Mouse (Mus musculus) CH12.LX (cell line): ENCODE measurements around the gene Pbx2. TPM values are rescaled to one million over a fixed set of nuclear protein-coding genes. Genes with fewer than 3 reads are reported as not detected.

ENCODE experiments used
- DNase-seq: peaks from one replicate; pipeline ENCODE4 v3.0.0-alpha.2; 2013; ENCODE audit errors: extremely low read depth
- H3K27ac ChIP-seq: 2 replicates; pipeline ENCODE4 v1.5.1; 2012; ENCODE audit warnings: low read depth, mild to moderate bottlenecking, control low read depth, moderate library complexity; ENCODE audit not compliant: insufficient read depth
- H3K27me3 ChIP-seq: replicated peaks from 2 replicates; pipeline ENCODE3; 2012; ENCODE audit warnings: inconsistent platforms
- H3K36me3 ChIP-seq, 2 experiments: replicated peaks in 1 of 2; 2 replicates each; pipeline versions ENCODE3 to v1.6.1; 2012; ENCODE audit warnings: inconsistent platforms in 1 of 2, low read length in 1 of 2, mild to moderate bottlenecking in 1 of 2, mixed read lengths in 1 of 2, moderate library complexity in 1 of 2; ENCODE audit not compliant: control insufficient read depth in 1 of 2, insufficient read depth in 1 of 2
- H3K4me1 ChIP-seq, 2 experiments: 2 replicates each; pipeline ENCODE4 v1.6.1; 2012; ENCODE audit warnings: inconsistent platforms in 1 of 2, moderate library complexity in 1 of 2; ENCODE audit not compliant: insufficient read depth in 2 of 2, control insufficient read depth in 1 of 2
- H3K4me2 ChIP-seq: 2 replicates; pipeline ENCODE4 v1.6.1; 2012; ENCODE audit warnings: low read depth, mild to moderate bottlenecking, control low read depth; ENCODE audit not compliant: poor library complexity, insufficient read depth, severe bottlenecking
- H3K4me3 ChIP-seq, 3 experiments: fragments of 150-350 bp in 1 of 3; sonication (generic) in 1 of 3; replicated peaks in 1 of 3; 2 replicates each; pipeline versions ENCODE3 to v1.5.1; 2011 to 2012; ENCODE audit warnings: low read depth in 2 of 3, low read length in 2 of 3, mild to moderate bottlenecking in 2 of 3, moderate library complexity in 2 of 3, control low read depth in 1 of 3, improper control_type of control experiment in 1 of 3, inconsistent platforms in 1 of 3, mixed read lengths in 1 of 3; ENCODE audit not compliant: poor library complexity in 1 of 3
- H3K79me2 ChIP-seq: replicated peaks from 2 replicates; pipeline ENCODE4 v1.6.1; 2012; ENCODE audit warnings: mild to moderate bottlenecking, moderate library complexity; ENCODE audit not compliant: control insufficient read depth, poor library complexity, insufficient read depth, severe bottlenecking; ENCODE audit errors: extremely low read depth
- H3K9ac ChIP-seq: 2 replicates; pipeline ENCODE4 v1.6.1; 2012; ENCODE audit warnings: low read depth, mild to moderate bottlenecking, control low read depth, moderate library complexity; ENCODE audit not compliant: insufficient read depth
- H3K9me3 ChIP-seq: replicated peaks from 2 replicates; pipeline ENCODE3; 2012; ENCODE audit warnings: low read length, inconsistent platforms, mixed read lengths
- BHLHE40 ChIP-seq: IDR thresholded peaks from 2 replicates; pipeline ENCODE4 v1.6.1; 2011; ENCODE audit warnings: mild to moderate bottlenecking, low read depth, low read length, improper control_type of control experiment
- E2F4 ChIP-seq: IDR thresholded peaks from 2 replicates; pipeline ENCODE4 v1.6.1; 2011; ENCODE audit warnings: low read depth, low read length, improper control_type of control experiment; ENCODE audit not compliant: insufficient replicate concordance
- GABPA ChIP-seq: IDR thresholded peaks from 2 replicates; pipeline ENCODE4 v1.6.1; 2012; ENCODE audit warnings: low read depth, low read length, improper control_type of control experiment, inconsistent platforms; ENCODE audit not compliant: insufficient replicate concordance
- MAFK ChIP-seq: IDR thresholded peaks from 2 replicates; pipeline ENCODE4 v1.6.1; 2011; ENCODE audit warnings: low read length, improper control_type of control experiment; ENCODE audit not compliant: insufficient replicate concordance
- MAX ChIP-seq: IDR thresholded peaks from 2 replicates; pipeline ENCODE4 v1.6.1; 2011; ENCODE audit warnings: low read length, improper control_type of control experiment
- MEF2A ChIP-seq: IDR thresholded peaks from 2 replicates; pipeline ENCODE4 v1.6.1; 2014; ENCODE audit warnings: low read depth, mild to moderate bottlenecking, inconsistent platforms, low read length, improper control_type of control experiment, borderline replicate concordance
- RCOR1 ChIP-seq: conservative IDR thresholded peaks from 2 replicates; pipeline ENCODE4 v1.6.1; 2012; ENCODE audit warnings: low read depth, mild to moderate bottlenecking, inconsistent platforms, low read length, improper control_type of control experiment
- SIN3A ChIP-seq: IDR thresholded peaks from 2 replicates; pipeline ENCODE4 v1.6.1; 2012; ENCODE audit warnings: low read length, improper control_type of control experiment, inconsistent platforms
- UBTF ChIP-seq: IDR thresholded peaks from 2 replicates; pipeline ENCODE4 v1.6.1; 2012; ENCODE audit warnings: low read depth, mild to moderate bottlenecking, inconsistent platforms, low read length, improper control_type of control experiment, moderate library complexity
- USF1 ChIP-seq: IDR thresholded peaks from 2 replicates; pipeline ENCODE4 v1.6.1; 2014; ENCODE audit warnings: low read depth, mild to moderate bottlenecking, inconsistent platforms, low read length, improper control_type of control experiment
- ZC3H11A ChIP-seq: IDR thresholded peaks from 2 replicates; pipeline ENCODE4 v1.6.1; 2012; ENCODE audit warnings: low read depth, mild to moderate bottlenecking, inconsistent platforms, low read length, improper control_type of control experiment
- ZNF384 ChIP-seq: IDR thresholded peaks from 2 replicates; pipeline ENCODE4 v1.6.1; 2012; ENCODE audit warnings: low read depth, low read length, improper control_type of control experiment, inconsistent platforms
- dilution Hi-C: fragments of 300-500 bp; cut with MboI; formaldehyde crosslinking; loops from 2 replicates; pipeline ENCODE4 v1.14.3; 2020; ENCODE audit warnings: low sequenced_read_pairs; ENCODE audit not compliant: extremely low pct_unique_long_range_greater_than_20kb, extremely low pct_ligation_motif_present
- in situ Hi-C: fragments of 300-500 bp; cut with MboI; formaldehyde crosslinking; loops from 3 replicates; pipeline ENCODE4 v1.14.3; 2019; ENCODE audit warnings: low sequenced_read_pairs, low pct_ligation_motif_present, low pct_unique_long_range_greater_than_20kb, mixed read lengths
- polyA plus RNA-seq: library from polyadenylated mRNA; unstranded; fragments of >175 nt; gene quantifications from 2 replicates; pipeline ENCODE4 v1.2.1, GENCODE M21; 2012; ENCODE audit warnings: low read depth; ENCODE audit not compliant: insufficient read length
- total RNA-seq, 2 experiments: library from RNA; depleted of rRNA; stranded (reverse); fragments of 300-350 nt in 1 of 2; fragments of >200 nt in 1 of 2; gene quantifications; 2 replicates each; pipeline ENCODE4 v1.2.3; 2012 to 2014

Pbx2 gene
- total and polyA plus RNA-seq, 3 experiments = 30.0 to 50.5 (median 41.0) TPM

- Histone ChIP-seq H3K27ac (no peak overlapping the region), H3K4me3 (no peak overlapping the region), H3K9ac (no peak overlapping the region), H3K27me3 (peaks cover 84% of the 10 kb centered on the region), H3K79me2 (no peaks in the 10 kb centered on the region), H3K4me2 (no peak overlapping the region), H3K4me1 (peaks cover 0 to 11% of the 10 kb centered on the region in 2 experiments; a peak in 2 of 4 replicates), H3K9me3 (peaks cover 9% of the 10 kb centered on the region), H3K36me3 (no peaks in the 10 kb centered on the region)
- dilution Hi-C loops = no loop called here
- DNase-seq = no peak
- in situ Hi-C loops = no loop called here
- no peak for TF ChIP-seq SIN3A
- TF ChIP-seq E2F4 = no peak
- TF ChIP-seq BHLHE40 = no peak
- TF ChIP-seq RCOR1 = no peak
- TF ChIP-seq ZNF384 = no peak
- TF ChIP-seq GABPA = no peak
- no peak for TF ChIP-seq USF1
Measured at GRCm38 (mm10) chr17:34639461-34640255, 48.6 kb downstream of the Pbx2 start.

GRCm38 (mm10) chr17:34640778-34641601 lies 49.9 kb downstream of the Pbx2 start:
- Histone ChIP-seq H3K36me3 (peaks cover 0 to 4% of the 10 kb centered on the region in 2 experiments), H3K4me2 (no peak overlapping the region), H3K27ac (no peak overlapping the region), H3K79me2 (no peaks in the 10 kb centered on the region; the same call in 1 of the 2 replicates), H3K4me3 (no peak overlapping the region), H3K4me1 (peaks cover 0 to 22% of the 10 kb centered on the region in 2 experiments; a peak in 3 of 4 replicates), H3K27me3 (peaks cover 75% of the 10 kb centered on the region), H3K9ac (no peak overlapping the region), H3K9me3 (peaks cover 9% of the 10 kb centered on the region)
- dilution Hi-C loops (no loop called here), in situ Hi-C loops (no loop called here)
- TF ChIP-seq SIN3A (no peak), GABPA (no peak), MEF2A (no peak), ZC3H11A (no peak), MAFK (no peak), UBTF (no peak), MAX (no peak), BHLHE40 (no peak)
- DNase-seq = no peak
